Mouse (Mus musculus) bone marrow macrophage, adult 2 months (primary cell): ENCODE data around the gene Hivep3. TPM values are rescaled to one million over a fixed set of nuclear protein-coding genes. Genes with fewer than 3 reads are reported as not detected.
A peak's percentile ranks its signal among the peaks of the same experiment; 100 is the strongest.

ENCODE experiments used
- H3K27ac ChIP-seq: 2 replicates; pipeline ENCODE4 v1.5.1; 2012; ENCODE audit warnings: low read depth, low read length; ENCODE audit not compliant: insufficient read depth
- H3K4me1 ChIP-seq: 2 replicates; pipeline ENCODE4 v1.6.1; 2012; ENCODE audit warnings: low read length; ENCODE audit not compliant: control insufficient read depth, insufficient read depth
- H3K4me3 ChIP-seq: 2 replicates; pipeline ENCODE4 v1.5.1; 2012; ENCODE audit warnings: mild to moderate bottlenecking, low read length, moderate library complexity; ENCODE audit not compliant: insufficient read depth
- CTCF ChIP-seq: IDR thresholded peaks from 2 replicates; pipeline ENCODE4 v1.5.1; 2012; ENCODE audit warnings: low read depth, mild to moderate bottlenecking, low read length, moderate library complexity
- POLR2A ChIP-seq: IDR thresholded peaks from 2 replicates; pipeline ENCODE4 v1.6.1; 2012; ENCODE audit warnings: mild to moderate bottlenecking, low read depth, low read length, borderline replicate concordance
- polyA plus RNA-seq: library from polyadenylated mRNA; stranded (reverse); fragments of >200 nt; gene quantifications from 2 replicates; pipeline ENCODE4 v1.2.4, GENCODE M21; 2012; ENCODE audit not compliant: missing spikeins, insufficient read depth, insufficient read length

Hivep3 gene
- polyA plus RNA-seq, 1 experiment: 19.8 TPM

DNA sequence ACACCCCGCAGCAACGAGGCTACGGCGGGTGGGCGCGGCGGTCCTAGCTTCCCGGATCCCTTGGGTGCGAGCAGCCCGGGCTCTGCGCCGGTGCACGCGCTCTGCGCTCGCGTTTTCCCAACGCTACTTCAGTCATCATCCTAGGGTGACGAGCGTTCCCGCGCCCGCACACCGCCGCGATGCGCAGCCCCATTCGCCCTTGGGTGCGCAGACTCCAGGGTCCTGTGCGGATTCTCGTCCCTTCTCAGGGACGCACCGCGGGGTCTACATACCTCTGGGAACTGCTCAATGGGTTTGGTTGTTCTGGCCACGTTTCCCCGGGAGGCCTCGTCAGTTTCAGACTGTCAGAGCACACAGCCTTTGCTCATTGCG is 299.4 kb downstream of the Hivep3 start:
- Histone ChIP-seq H3K4me1 (peaks cover 20% of the 10 kb centered on the region), H3K4me3 (peak overlapping the region; percentile 79), H3K27ac (peak overlapping the region; percentile 19; the same call in 1 of the 2 replicates)
- TF ChIP-seq POLR2A: no peak
- TF ChIP-seq CTCF: no peak

DNA sequence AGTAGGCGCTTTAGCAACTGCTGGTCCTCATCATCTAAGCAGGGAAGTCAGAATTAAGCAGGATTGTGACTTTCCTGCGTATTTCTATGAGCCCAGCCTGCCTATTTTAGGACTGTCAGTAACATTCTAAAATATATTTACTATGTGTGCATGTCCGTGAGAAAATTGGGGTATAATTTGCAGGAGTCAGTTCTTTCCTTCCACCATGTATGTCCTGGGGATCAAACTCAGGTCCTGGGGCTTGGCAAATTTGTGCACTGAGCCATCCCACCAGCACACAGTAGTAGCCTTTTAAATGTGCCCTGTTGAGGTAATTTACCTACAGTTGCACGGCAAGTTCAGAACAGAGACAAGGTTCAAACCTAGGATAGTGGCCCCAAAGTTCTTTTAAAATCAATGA is 302.7 kb downstream of the Hivep3 start:
- H3K27ac ChIP-seq: no peak overlapping the region
- TF ChIP-seq CTCF: no peak
- no peak for TF ChIP-seq POLR2A
- H3K4me3 ChIP-seq: no peak overlapping the region
- H3K4me1 ChIP-seq: peaks cover 40% of the 10 kb centered on the region

- Histone ChIP-seq H3K4me3 (no peak overlapping the region), H3K4me1 (peaks cover 46% of the 10 kb centered on the region), H3K27ac (no peak overlapping the region)
- TF ChIP-seq CTCF (no peak), POLR2A (no peak)
Measured at GRCm38 (mm10) chr4:120037007-120037406, 303.4 kb downstream of the Hivep3 start.

DNA sequence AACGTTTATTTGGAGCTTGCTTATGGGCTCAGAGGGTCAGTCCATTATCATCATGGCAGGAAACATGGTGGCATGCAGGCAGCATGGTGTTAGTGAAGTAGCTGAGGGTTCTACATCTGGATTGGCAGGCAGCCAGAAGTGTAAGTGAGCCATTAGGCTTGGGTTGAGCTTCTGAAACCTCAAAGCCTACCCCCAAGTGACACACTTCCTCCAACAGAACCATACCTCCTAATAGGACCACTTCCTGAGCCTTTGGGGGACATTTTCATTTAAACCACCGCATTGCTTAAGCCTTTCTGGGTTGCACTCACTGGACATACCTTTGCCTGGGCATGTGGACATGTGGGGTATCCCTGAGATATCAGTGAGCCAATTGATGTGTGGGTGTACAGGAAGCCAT is 307.9 kb downstream of the Hivep3 start:
- Histone ChIP-seq H3K4me1 (peaks cover 43% of the 10 kb centered on the region), H3K4me3 (no peak overlapping the region), H3K27ac (no peak overlapping the region)
- TF ChIP-seq POLR2A: no peak
- no peak for TF ChIP-seq CTCF

DNA sequence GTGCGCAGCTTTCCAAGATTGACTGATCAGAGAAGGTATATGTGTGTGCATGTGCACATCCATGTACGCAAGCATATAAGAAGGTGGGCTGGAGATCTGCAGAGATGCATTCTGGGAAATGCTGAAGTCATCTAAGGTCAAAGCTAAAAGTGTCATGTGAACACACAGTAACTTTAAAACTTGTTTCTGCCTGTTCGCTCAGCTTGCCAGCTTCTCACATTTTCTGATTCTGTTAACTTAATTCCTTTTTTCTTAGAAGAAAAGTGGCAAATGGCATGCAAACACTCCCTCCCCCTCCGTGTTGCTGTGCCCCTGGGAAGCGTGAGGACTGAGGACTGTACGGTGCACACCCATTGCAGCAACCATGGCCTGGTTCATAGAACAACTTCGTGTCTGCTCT is 308.9 kb downstream of the Hivep3 start:
- H3K4me1 ChIP-seq: peaks cover 43% of the 10 kb centered on the region
- TF ChIP-seq POLR2A: no peak
- TF ChIP-seq CTCF: no peak
- H3K27ac ChIP-seq: no peak overlapping the region
- H3K4me3 ChIP-seq: no peak overlapping the region

DNA sequence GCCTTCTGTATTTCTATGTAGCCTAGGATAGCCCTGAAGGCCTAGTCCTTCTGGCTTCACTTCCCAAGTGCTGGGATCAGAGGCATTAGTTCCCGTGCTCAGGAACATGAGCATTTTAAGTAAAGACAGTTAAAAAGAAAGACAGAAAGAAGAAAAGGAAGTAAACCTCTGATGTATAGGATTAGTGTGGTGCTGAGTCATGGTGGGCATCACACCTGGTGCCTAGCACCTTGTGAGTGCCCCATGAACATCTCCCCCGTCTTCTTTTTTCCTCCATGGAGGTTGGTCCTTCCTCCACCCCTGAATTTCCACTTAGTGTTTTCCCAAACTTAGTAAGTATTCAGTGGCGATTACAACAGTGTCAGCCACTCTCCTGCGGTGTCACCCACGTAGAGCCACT is 311.0 kb downstream of the Hivep3 start:
- no peak overlapping the region for H3K27ac ChIP-seq
- H3K4me1 ChIP-seq: peaks cover 37% of the 10 kb centered on the region
- H3K4me3 ChIP-seq: no peak overlapping the region
- no peak for TF ChIP-seq CTCF
- TF ChIP-seq POLR2A: no peak

- TF ChIP-seq POLR2A: no peak
- TF ChIP-seq CTCF: no peak
- Histone ChIP-seq H3K4me3 (no peak overlapping the region), H3K4me1 (peaks cover 32% of the 10 kb centered on the region), H3K27ac (no peak overlapping the region)
Measured at GRCm38 (mm10) chr4:120045131-120045537, 311.6 kb downstream of the Hivep3 start.

- peaks cover 27% of the 10 kb centered on the region for H3K4me1 ChIP-seq
- H3K4me3 ChIP-seq: no peak overlapping the region
- no peak overlapping the region for H3K27ac ChIP-seq
- TF ChIP-seq POLR2A: no peak
Measured at GRCm38 (mm10) chr4:120045871-120046270, 312.3 kb downstream of the Hivep3 start.

DNA sequence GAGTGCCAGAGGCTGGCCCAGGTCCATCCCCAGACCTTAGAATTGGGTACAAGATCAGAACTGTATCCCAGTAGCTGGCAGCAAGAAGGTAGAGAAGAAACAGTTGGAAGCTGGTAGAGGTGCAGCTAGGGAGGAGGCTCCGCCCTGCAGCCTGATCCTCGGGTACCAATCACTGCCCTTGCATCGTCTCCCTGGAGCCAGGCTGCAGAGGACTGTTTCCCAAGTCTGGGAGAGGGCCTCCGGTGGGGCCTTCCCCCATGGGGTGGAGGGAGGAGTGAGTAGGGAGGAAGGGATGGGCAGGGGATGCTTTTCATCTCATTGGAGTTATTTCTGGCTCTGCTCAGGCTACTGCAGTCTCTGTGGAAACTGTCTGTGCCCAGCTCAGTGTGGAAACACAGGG is 313.5 kb downstream of the Hivep3 start:
- Histone ChIP-seq H3K27ac (no peak overlapping the region), H3K4me3 (no peak overlapping the region), H3K4me1 (peaks cover 28% of the 10 kb centered on the region)
- TF ChIP-seq CTCF (no peak), POLR2A (no peak)

GRCm38 (mm10) chr4:120048274-120048673 is 314.7 kb downstream of the Hivep3 start:
- TF ChIP-seq CTCF (no peak), POLR2A (no peak)
- H3K4me3 ChIP-seq: no peak overlapping the region
- no peak overlapping the region for H3K27ac ChIP-seq
- peaks cover 38% of the 10 kb centered on the region for H3K4me1 ChIP-seq

DNA sequence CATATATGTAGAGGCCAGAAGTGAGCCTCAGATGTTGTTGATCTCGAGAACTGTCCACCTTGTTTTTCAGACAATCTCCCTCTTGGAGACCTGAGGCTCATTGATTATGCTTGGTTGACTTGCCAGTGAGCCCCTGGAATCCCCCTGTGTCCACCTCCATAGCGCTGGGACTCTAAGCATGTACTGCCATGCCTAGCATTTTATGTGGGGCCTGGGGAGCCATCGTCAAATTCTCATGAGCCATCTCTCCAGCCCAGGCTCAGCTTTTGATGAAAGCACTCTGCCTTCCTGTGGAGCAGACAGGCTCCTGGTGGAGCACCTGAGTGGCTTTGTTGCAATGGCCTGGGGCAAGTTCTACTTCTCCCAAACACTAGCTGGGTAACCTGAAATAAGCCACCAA is 316.3 kb downstream of the Hivep3 start:
- peaks cover 49% of the 10 kb centered on the region for H3K4me1 ChIP-seq

More for the DNA sequence above, 316.3 kb downstream of the Hivep3 start:
- no peak overlapping the region for H3K27ac ChIP-seq
- no peak overlapping the region for H3K4me3 ChIP-seq
- TF ChIP-seq CTCF (no peak), POLR2A (no peak)
